ENCODE assay signal across 16 mouse cellular contexts in genomic region chr9:49906306-49906705, GRCm38 (mm10).
DNase-seq lines count a peak whose midpoint lies in the region; ATAC-seq and TF ChIP-seq lines count a peak whose summit lies in the region.
"Had no signal": no experiment of that assay in that cellular context is flagged by ENCODE, and none has a peak within 500 bp of the region (broad histone marks: within the 10 kb centered on the region; RNA-seq: fewer than 3 reads in every experiment).

No protein-coding gene starts in this region.

- DNase-seq in forebrain, embryonic 14.5 days (ENCODE audit: low spot score), result peak; percentile 29
- DNase-seq in forebrain, embryonic 11.5 days (ENCODE audit: low spot score), result no peak
- DNase-seq in midbrain, embryonic 14.5 days, result peak; percentile 48
- DNase-seq in midbrain, embryonic 11.5 days (ENCODE audit: low spot score, missing footprints), result no peak
- DNase-seq in layer of hippocampus, postnatal 36 days, result no peak
- DNase-seq in cerebellum, postnatal 4 days (ENCODE audit: low spot score in 2 of 2), result no peak
- DNase-seq: B cell, adult 2 months; cerebellum, adult 9-11 months; kidney, postnatal 14 days; left cerebral cortex, postnatal 4 days; thymus, adult 18-20 months had no signal

- TF ChIP-seq CTCF in olfactory bulb, adult 2 months (IDR thresholded peaks at IDR 0.05; ENCODE audit: insufficient read depth, low read depth, low read length), result no peak

- no peaks in the 10 kb centered on the region for H3K9me3 ChIP-seq in forebrain, embryonic 14.5 days (replicated peaks; ENCODE audit: control insufficient read depth, low read length)
- H3K9me3 ChIP-seq in forebrain, embryonic 11.5 days (ENCODE audit: control insufficient read depth, low read length), result no peaks in the 10 kb centered on the region
- no peaks in the 10 kb centered on the region for H3K9me3 ChIP-seq in midbrain, embryonic 14.5 days (ENCODE audit: control insufficient read depth, low read length)
- no peaks in the 10 kb centered on the region for H3K9me3 ChIP-seq in midbrain, embryonic 11.5 days (ENCODE audit: control insufficient read depth, low read length)
- no peaks in the 10 kb centered on the region for H3K9me3 ChIP-seq in heart, embryonic 11.5 days (replicated peaks; ENCODE audit: control insufficient read depth, low read length)
- H3K9me3 ChIP-seq: forebrain, embryonic 10.5 days; neural tube, embryonic 15.5 days had no signal

- H3K36me3 ChIP-seq in forebrain, embryonic 14.5 days (ENCODE audit: control insufficient read depth, insufficient read depth, low read length), result no peaks in the 10 kb centered on the region
- H3K36me3 ChIP-seq in forebrain, embryonic 11.5 days (ENCODE audit: control insufficient read depth, insufficient read depth, low read length), result no peaks in the 10 kb centered on the region
- no peaks in the 10 kb centered on the region for H3K36me3 ChIP-seq in midbrain, embryonic 14.5 days (ENCODE audit: control insufficient read depth, insufficient read depth, low read length)
- H3K36me3 ChIP-seq in midbrain, embryonic 11.5 days (ENCODE audit: control insufficient read depth, insufficient read depth, low read length), result no peaks in the 10 kb centered on the region
- H3K36me3 ChIP-seq in heart, embryonic 11.5 days (ENCODE audit: control insufficient read depth, insufficient read depth, low read length), result no peaks in the 10 kb centered on the region
- H3K36me3 ChIP-seq: forebrain, embryonic 10.5 days; neural tube, embryonic 15.5 days had no signal

- no peak overlapping the region for H3K9ac ChIP-seq in forebrain, embryonic 14.5 days (ENCODE audit: low read length)
- no peak overlapping the region for H3K9ac ChIP-seq in forebrain, embryonic 11.5 days (ENCODE audit: low read length)
- no peak overlapping the region for H3K9ac ChIP-seq in midbrain, embryonic 14.5 days (replicated peaks; ENCODE audit: low read length)
- H3K9ac ChIP-seq in midbrain, embryonic 11.5 days (ENCODE audit: low read length), result no peak overlapping the region
- no peak overlapping the region for H3K9ac ChIP-seq in heart, embryonic 11.5 days (ENCODE audit: low read depth, low read length)
- H3K9ac ChIP-seq: liver, embryonic 14.5 days; neural tube, embryonic 15.5 days had no signal

- H3K27ac ChIP-seq in forebrain, embryonic 14.5 days (ENCODE audit: low read depth, low read length), result no peak overlapping the region
- no peak overlapping the region for H3K27ac ChIP-seq in forebrain, embryonic 11.5 days (ENCODE audit: low read depth, low read length)
- H3K27ac ChIP-seq in midbrain, embryonic 14.5 days (replicated peaks; ENCODE audit: low read depth, low read length), result no peak overlapping the region
- no peak overlapping the region for H3K27ac ChIP-seq in midbrain, embryonic 11.5 days (ENCODE audit: low read depth, low read length)
- H3K27ac ChIP-seq in heart, embryonic 11.5 days (ENCODE audit: low read depth, low read length), result 0 out of 2 replicates have a peak overlapping the region, but pooled peaks have one; percentile 35
- peak overlapping the region; percentile 11; the same call in 1 of the 2 replicates for H3K27ac ChIP-seq in olfactory bulb, adult 2 months (ENCODE audit: insufficient read depth, low read depth, low read length)
- H3K27ac ChIP-seq: forebrain, embryonic 10.5 days; liver, embryonic 14.5 days; neural tube, embryonic 15.5 days had no signal

- no peak overlapping the region for H3K4me3 ChIP-seq in forebrain, embryonic 14.5 days (ENCODE audit: low read depth, low read length)
- no peak overlapping the region for H3K4me3 ChIP-seq in forebrain, embryonic 11.5 days (ENCODE audit: low read depth, low read length)
- no peak overlapping the region for H3K4me3 ChIP-seq in midbrain, embryonic 14.5 days (replicated peaks; ENCODE audit: low read depth, low read length)
- H3K4me3 ChIP-seq in midbrain, embryonic 11.5 days (ENCODE audit: low read depth, low read length), result no peak overlapping the region
- H3K4me3 ChIP-seq in heart, embryonic 11.5 days (ENCODE audit: low read depth, low read length), result no peak overlapping the region
- H3K4me3 ChIP-seq in olfactory bulb, adult 2 months (ENCODE audit: insufficient read depth, low read depth, low read length), result no peak overlapping the region
- H3K4me3 ChIP-seq: forebrain, embryonic 10.5 days; neural tube, embryonic 15.5 days had no signal

- H3K4me2 ChIP-seq in forebrain, embryonic 14.5 days (ENCODE audit: low read length), result no peak overlapping the region
- H3K4me2 ChIP-seq in forebrain, embryonic 11.5 days (ENCODE audit: low read depth, low read length, severe bottlenecking), result no peak overlapping the region
- no peak overlapping the region for H3K4me2 ChIP-seq in midbrain, embryonic 14.5 days (ENCODE audit: low read length)
- H3K4me2 ChIP-seq in midbrain, embryonic 11.5 days, result no peak overlapping the region
- no peak overlapping the region for H3K4me2 ChIP-seq in heart, embryonic 11.5 days
- H3K4me2 ChIP-seq: neural tube, embryonic 15.5 days had no signal

- no peaks in the 10 kb centered on the region for H3K4me1 ChIP-seq in forebrain, embryonic 14.5 days (ENCODE audit: control insufficient read depth, insufficient read depth, low read length)
- H3K4me1 ChIP-seq in forebrain, embryonic 11.5 days (replicated peaks; ENCODE audit: control insufficient read depth, insufficient read depth, low read length), result no peaks in the 10 kb centered on the region
- H3K4me1 ChIP-seq in midbrain, embryonic 14.5 days (ENCODE audit: control insufficient read depth, insufficient read depth, low read length), result no peaks in the 10 kb centered on the region
- H3K4me1 ChIP-seq in midbrain, embryonic 11.5 days (ENCODE audit: control insufficient read depth, insufficient read depth, low read length), result no peaks in the 10 kb centered on the region
- peaks cover 8% of the 10 kb centered on the region for H3K4me1 ChIP-seq in heart, embryonic 11.5 days (ENCODE audit: control insufficient read depth, insufficient read depth, low read length)
- H3K4me1 ChIP-seq in olfactory bulb, adult 2 months (ENCODE audit: control insufficient read depth, insufficient read depth, low read length), result peaks cover 2% of the 10 kb centered on the region
- H3K4me1 ChIP-seq: forebrain, embryonic 10.5 days; neural tube, embryonic 15.5 days had no signal

- H3K27me3 ChIP-seq in forebrain, embryonic 14.5 days (replicated peaks; ENCODE audit: control insufficient read depth, insufficient read depth, low read length), result no peaks in the 10 kb centered on the region
- H3K27me3 ChIP-seq in forebrain, embryonic 11.5 days (ENCODE audit: control insufficient read depth, insufficient read depth, low read length), result no peaks in the 10 kb centered on the region
- no peaks in the 10 kb centered on the region for H3K27me3 ChIP-seq in midbrain, embryonic 14.5 days (ENCODE audit: control insufficient read depth, insufficient read depth, low read length)
- no peaks in the 10 kb centered on the region for H3K27me3 ChIP-seq in midbrain, embryonic 11.5 days (ENCODE audit: control insufficient read depth, insufficient read depth, low read length)
- no peaks in the 10 kb centered on the region for H3K27me3 ChIP-seq in heart, embryonic 11.5 days (ENCODE audit: control insufficient read depth, insufficient read depth, low read length)
- H3K27me3 ChIP-seq: neural tube, embryonic 15.5 days had no signal

- no peak for ATAC-seq in forebrain, embryonic 14.5 days
- no peak for ATAC-seq in forebrain, embryonic 11.5 days (replicated peaks; ENCODE audit: low FRiP score)
- no peak for ATAC-seq in midbrain, embryonic 14.5 days (ENCODE audit: low FRiP score, low TSS enrichment)
- ATAC-seq in midbrain, embryonic 11.5 days (ENCODE audit: low FRiP score), result no peak
- ATAC-seq in heart, embryonic 11.5 days (replicated peaks; ENCODE audit: insufficient number of reproducible peaks, low FRiP score, low TSS enrichment), result no peak

- no peak for TF ChIP-seq POLR2A in olfactory bulb, adult 2 months (IDR thresholded peaks at IDR 0.05; ENCODE audit: insufficient read depth, low read depth, low read length)

- WGBS in forebrain, embryonic 14.5 days, result 48% methylated on average over 4 of the region's 4 CpGs
- 78% methylated on average over 4 of the region's 4 CpGs for WGBS in forebrain, embryonic 11.5 days
- 60% methylated on average over 4 of the region's 4 CpGs for WGBS in midbrain, embryonic 14.5 days
- WGBS in midbrain, embryonic 11.5 days, result 80% methylated on average over 4 of the region's 4 CpGs
- 41% methylated on average over 4 of the region's 4 CpGs for WGBS in heart, embryonic 11.5 days (ENCODE audit: insufficient replicate concordance)
- 46% methylated on average over 4 of the region's 4 CpGs for WGBS in olfactory bulb, adult 2 months

Comparison
In these comparisons a context has a peak if more than half of its experiments do, and no peak if none do; other contexts are left out.
1. DNase-seq: peak in forebrain, embryonic 14.5 days (single experiment) and midbrain, embryonic 14.5 days (single experiment); none in forebrain, embryonic 11.5 days (single experiment), midbrain, embryonic 11.5 days (single experiment), layer of hippocampus, postnatal 36 days (0 of 2) and cerebellum, postnatal 4 days (0 of 2).
2. H3K27ac ChIP-seq: peak in heart, embryonic 11.5 days (single experiment) and olfactory bulb, adult 2 months (single experiment); none in forebrain, embryonic 14.5 days (single experiment), forebrain, embryonic 11.5 days (single experiment), midbrain, embryonic 14.5 days (single experiment) and midbrain, embryonic 11.5 days (single experiment).